Mouse (Mus musculus): ENCODE measurements around the gene Gpc6.

Gene Gpc6

GRCm38 (mm10) chr14:117813473-117813872 is 888.4 kb downstream of the Gpc6 start:
- DNase-seq, result no peak

- DNase-seq, result peak in 1 of 2 experiments; percentile 9
These were observed 890.9 kb downstream of the Gpc6 start for GRCm38 (mm10) chr14:117816008-117816407.

GRCm38 (mm10) chr14:117816706-117817105 is 891.6 kb downstream of the Gpc6 start:
- DNase-seq, result no peak

- DNase-seq, result no peak
These were observed 892.1 kb downstream of the Gpc6 start for GRCm38 (mm10) chr14:117817196-117817595.

GRCm38 (mm10) chr14:117824491-117824890 is 899.4 kb downstream of the Gpc6 start:
- no peak for DNase-seq

GRCm38 (mm10) chr14:117826294-117827046 is 901.4 kb downstream of the Gpc6 start:
- DNase-seq, result no peak

GRCm38 (mm10) chr14:117831267-117831666 is 906.2 kb downstream of the Gpc6 start:
- DNase-seq, result peak; percentile 65 to 80

GRCm38 (mm10) chr14:117831731-117832130 is 906.6 kb downstream of the Gpc6 start:
- DNase-seq, result peak; percentile 40 to 49

- DNase-seq, result no peak
These were observed 910.4 kb downstream of the Gpc6 start for GRCm38 (mm10) chr14:117835506-117835905.

- no peak for DNase-seq
These were observed 911.9 kb downstream of the Gpc6 start for GRCm38 (mm10) chr14:117837021-117837420.

- DNase-seq, result no peak
These were observed 912.6 kb downstream of the Gpc6 start for GRCm38 (mm10) chr14:117837715-117838114.

- no peak for DNase-seq
These were observed 916.1 kb downstream of the Gpc6 start for GRCm38 (mm10) chr14:117841211-117841610.

- DNase-seq, result no peak
These were observed 916.9 kb downstream of the Gpc6 start for GRCm38 (mm10) chr14:117841797-117842553.

GRCm38 (mm10) chr14:117849591-117850505 is 924.7 kb downstream of the Gpc6 start:
- no peak for DNase-seq

GRCm38 (mm10) chr14:117852266-117852665 is 927.2 kb downstream of the Gpc6 start:
- DNase-seq, result no peak

GRCm38 (mm10) chr14:117852842-117853241 is 927.7 kb downstream of the Gpc6 start:
- no peak for DNase-seq

- no peak for DNase-seq
These were observed 929.4 kb downstream of the Gpc6 start for GRCm38 (mm10) chr14:117854498-117854897.

- DNase-seq, result no peak
These were observed 946.2 kb downstream of the Gpc6 start for GRCm38 (mm10) chr14:117871268-117871667.

- peak; percentile 75 for DNase-seq
These were observed 954.2 kb downstream of the Gpc6 start for GRCm38 (mm10) chr14:117879313-117879712.

GRCm38 (mm10) chr14:117881112-117881511 is 956.0 kb downstream of the Gpc6 start:
- no peak for DNase-seq

GRCm38 (mm10) chr14:117882222-117882621 is 957.1 kb downstream of the Gpc6 start:
- peak; percentile 74 to 77 for DNase-seq

- DNase-seq, result no peak
These were observed 964.5 kb downstream of the Gpc6 start for GRCm38 (mm10) chr14:117889653-117890052.

- DNase-seq, result peak; percentile 65 to 76
These were observed 966.3 kb downstream of the Gpc6 start for GRCm38 (mm10) chr14:117891426-117891825.
